Mouse (Mus musculus) hindbrain, embryonic 14.5 days (tissue): ENCODE data around the gene Atcay. TPM values are rescaled to one million over a fixed set of nuclear protein-coding genes. Genes with fewer than 3 reads are reported as not detected.
A peak's percentile ranks its signal among the peaks of the same experiment; 100 is the strongest.

Experiments
- ATAC-seq: fragments of 200-750 bp; cut with Nextera tagmentation; 2 replicates; pipeline ENCODE4 v1.8.0; 2017; ENCODE audit warnings: moderate number of reproducible peaks, mild to moderate bottlenecking, moderate TSS enrichment, moderate library complexity; ENCODE audit not compliant: low FRiP score
- DNase-seq: peaks from one replicate; pipeline ENCODE4 v3.0.0-alpha.2; 2015; ENCODE audit warnings: low spot score
- H3K27ac ChIP-seq: fragments of 300-500 bp; sonication (generic); 2 replicates; pipeline ENCODE4 v1.5.1; 2014; ENCODE audit warnings: mild to moderate bottlenecking, moderate library complexity
- H3K27me3 ChIP-seq: fragments of 300-500 bp; sonication (generic); 2 replicates; pipeline ENCODE4 v1.6.1; 2014; ENCODE audit warnings: mild to moderate bottlenecking, low read length, mixed read lengths; ENCODE audit not compliant: control insufficient read depth, insufficient read depth
- H3K36me3 ChIP-seq: fragments of 300-500 bp; sonication (generic); replicated peaks from 2 replicates; pipeline ENCODE4 v1.6.1; 2014; ENCODE audit not compliant: control insufficient read depth, insufficient read depth
- H3K4me1 ChIP-seq: fragments of 300-500 bp; sonication (generic); replicated peaks from 2 replicates; pipeline ENCODE4 v1.6.1; 2014; ENCODE audit warnings: antibody characterized with exemption, low read length, mixed read lengths; ENCODE audit not compliant: control insufficient read depth, insufficient read depth
- H3K4me2 ChIP-seq: fragments of 300-500 bp; sonication (generic); replicated peaks from 2 replicates; pipeline ENCODE4 v1.6.1; 2014; ENCODE audit warnings: mild to moderate bottlenecking, moderate library complexity
- H3K4me3 ChIP-seq: fragments of 300-500 bp; sonication (generic); replicated peaks from 2 replicates; pipeline ENCODE4 v1.5.1; 2014; ENCODE audit warnings: mild to moderate bottlenecking, low read length
- H3K9ac ChIP-seq: fragments of 300-500 bp; sonication (generic); 2 replicates; pipeline ENCODE4 v1.6.1; 2014
- H3K9me3 ChIP-seq: fragments of 300-500 bp; sonication (generic); 2 replicates; pipeline ENCODE4 v1.6.1; 2016; ENCODE audit warnings: low read length; ENCODE audit not compliant: control insufficient read depth
- WGBS: fragments of 180-500 bp; shearing (Covaris S2); extraction: QIAGEN DNeasy Blood & Tissue Kit; methylation state at CpG from one replicate; pipeline ENCODE4 v1.1.7; 2014; 5-methylcytosine and 5-hydroxymethylcytosine counted together
- polyA plus RNA-seq: library from polyadenylated mRNA; unstranded; fragments of >200 nt; fragmentation: Nextera tagmentation; extraction: Ambion mirVana; gene quantifications from 2 replicates; pipeline ENCODE4 v1.2.1, GENCODE M21; 2014

Atcay gene
- polyA plus RNA-seq, 1 experiment from 2014 or later, result 80.2 TPM

DNA sequence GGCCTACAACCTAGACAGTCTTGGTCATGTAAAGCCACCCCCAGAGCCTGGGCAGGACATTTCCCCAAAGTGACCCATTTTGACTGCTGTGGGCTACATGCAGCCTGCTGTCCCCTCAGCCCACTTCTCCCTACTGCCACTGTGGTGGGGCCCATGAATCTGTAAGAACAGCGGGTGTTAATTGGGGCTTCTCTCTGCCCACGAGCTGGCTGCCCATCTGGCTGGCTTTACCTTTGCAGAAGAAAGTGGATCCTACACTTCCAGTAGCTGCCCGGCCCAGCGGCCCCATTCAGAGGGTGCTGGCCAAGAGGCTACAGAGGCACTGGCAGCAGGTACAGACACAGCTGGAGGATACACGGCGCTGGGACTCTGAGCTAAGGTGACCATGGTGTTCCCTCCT is 14.5 kb upstream of the Atcay start:
- H3K4me3 ChIP-seq, result no peak overlapping the region
- ATAC-seq, result no peak
- H3K4me2 ChIP-seq, result no peak overlapping the region
- H3K4me1 ChIP-seq, result no peaks in the 10 kb centered on the region
- H3K9ac ChIP-seq, result no peak overlapping the region
- no peak for DNase-seq
- no peak overlapping the region for H3K27ac ChIP-seq
- 93% methylated on average over 6 of the region's 6 CpGs for WGBS
- H3K36me3 ChIP-seq, result peaks cover 23% of the 10 kb centered on the region; the same call in 1 of the 2 replicates
- H3K9me3 ChIP-seq, result no peaks in the 10 kb centered on the region
- H3K27me3 ChIP-seq, result peaks cover 7% of the 10 kb centered on the region

DNA sequence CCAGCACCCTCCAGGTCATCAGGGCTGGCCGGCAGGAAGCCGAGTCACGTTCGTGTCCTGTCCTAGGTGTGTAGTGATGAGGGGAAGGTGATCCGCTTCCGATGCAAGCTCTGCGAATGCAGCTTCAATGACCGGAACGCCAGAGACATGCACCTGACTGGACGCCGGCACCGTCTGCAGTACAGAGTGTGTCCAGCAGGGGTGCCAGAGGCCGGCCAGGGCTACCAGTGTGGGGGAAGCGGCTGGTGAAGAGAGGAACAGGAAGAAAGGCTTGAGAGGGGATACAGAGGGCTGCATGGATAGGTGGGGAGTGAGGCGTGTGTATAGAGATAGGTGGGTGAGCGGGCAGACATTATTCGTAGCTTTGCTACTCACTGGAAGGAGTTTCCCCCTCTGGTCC is 14.0 kb upstream of the Atcay start:
- DNase-seq (peak; percentile 71), ATAC-seq (peak; percentile 49; the same call in 1 of the 2 replicates)
- Histone ChIP-seq H3K9ac (no peak overlapping the region), H3K27me3 (peaks cover 13% of the 10 kb centered on the region), H3K36me3 (peaks cover 23% of the 10 kb centered on the region; the same call in 1 of the 2 replicates), H3K4me2 (no peak overlapping the region), H3K9me3 (no peaks in the 10 kb centered on the region), H3K4me3 (no peak overlapping the region), H3K27ac (no peak overlapping the region), H3K4me1 (no peaks in the 10 kb centered on the region)
- 7% methylated on average over 17 of the region's 17 CpGs for WGBS

DNA sequence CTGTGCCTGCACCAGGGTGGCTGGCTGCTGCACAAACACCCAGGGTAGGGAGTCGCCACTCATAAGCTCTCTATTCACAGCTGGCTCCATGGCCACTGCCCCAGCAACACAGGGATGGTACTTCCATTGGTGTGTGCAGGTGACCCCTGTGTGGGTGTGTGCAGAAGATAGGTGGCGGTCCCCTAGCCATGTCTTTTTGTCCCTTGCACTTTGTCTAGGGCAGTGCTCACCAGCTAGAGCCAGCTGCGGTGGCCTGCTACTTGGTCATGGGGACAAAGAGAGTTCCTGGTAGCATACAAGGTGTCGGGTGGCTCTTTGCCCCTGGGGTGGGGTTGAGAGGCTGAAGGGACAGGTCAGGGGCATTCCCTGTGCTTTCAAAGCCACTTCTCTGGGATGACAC is 13.5 kb upstream of the Atcay start:
- Histone ChIP-seq H3K27ac (no peak overlapping the region), H3K36me3 (0 out of 2 replicates have a peak, but pooled peaks cover 23% of the 10 kb centered on the region), H3K9me3 (no peaks in the 10 kb centered on the region), H3K4me1 (no peaks in the 10 kb centered on the region), H3K4me2 (no peak overlapping the region), H3K9ac (no peak overlapping the region), H3K4me3 (no peak overlapping the region), H3K27me3 (peaks cover 17% of the 10 kb centered on the region)
- ATAC-seq (no peak), DNase-seq (no peak)
- WGBS, result 78% methylated on average over 4 of the region's 4 CpGs

DNA sequence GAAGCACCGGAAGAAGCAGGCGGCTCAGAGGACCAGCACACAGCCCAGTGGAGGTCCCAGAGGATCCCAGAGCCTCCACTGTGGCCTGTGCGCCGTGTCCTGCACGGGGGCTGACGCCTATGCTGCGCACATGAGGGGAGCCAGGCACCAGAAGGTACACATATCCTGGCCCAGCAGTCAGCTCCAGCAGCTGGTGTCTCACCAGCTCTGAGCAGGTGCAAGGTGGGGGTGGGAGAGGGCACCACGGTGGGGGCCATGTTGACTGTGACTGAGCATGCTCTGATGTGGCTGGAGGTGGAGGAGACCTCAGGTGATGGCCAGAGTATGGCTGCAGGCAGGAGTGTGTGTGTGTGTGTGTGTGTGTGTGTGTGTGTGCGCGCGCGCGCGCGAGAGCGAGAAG is 11.4 kb upstream of the Atcay start:
- Histone ChIP-seq H3K9ac (no peak overlapping the region), H3K4me3 (no peak overlapping the region), H3K4me1 (no peaks in the 10 kb centered on the region), H3K9me3 (no peaks in the 10 kb centered on the region), H3K27ac (no peak overlapping the region), H3K27me3 (peaks cover 20% of the 10 kb centered on the region), H3K36me3 (0 out of 2 replicates have a peak, but pooled peaks cover 9% of the 10 kb centered on the region), H3K4me2 (no peak overlapping the region)
- 93% methylated on average over 16 of the region's 16 CpGs for WGBS
- DNase-seq, result no peak
- ATAC-seq, result no peak

DNA sequence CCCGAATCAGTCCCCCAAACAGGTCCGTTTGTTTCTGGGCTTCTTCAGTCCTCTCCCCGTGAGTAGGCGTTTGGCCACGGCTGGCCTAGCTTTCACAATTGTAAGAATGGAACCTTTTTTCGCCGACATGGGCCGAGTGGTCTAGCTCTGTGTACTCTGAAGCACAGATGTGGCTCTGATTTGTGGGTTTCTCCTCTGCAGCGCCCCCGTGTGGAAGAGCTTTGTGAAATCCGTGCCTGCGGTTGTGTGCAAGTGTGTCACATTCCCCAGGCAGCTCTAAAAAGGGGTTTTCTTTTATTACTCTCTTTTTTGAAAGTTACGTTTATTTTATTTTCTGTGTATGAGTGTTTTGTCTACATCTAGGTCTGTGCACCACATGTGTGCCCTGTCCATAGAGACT is 10.2 kb upstream of the Atcay start:
- H3K4me1 ChIP-seq, result no peaks in the 10 kb centered on the region
- no peak for ATAC-seq
- 0 out of 2 replicates have a peak, but pooled peaks cover 9% of the 10 kb centered on the region for H3K36me3 ChIP-seq
- H3K4me2 ChIP-seq, result no peak overlapping the region
- 24% methylated on average over 13 of the region's 13 CpGs for WGBS
- H3K4me3 ChIP-seq, result no peak overlapping the region
- peaks cover 20% of the 10 kb centered on the region for H3K27me3 ChIP-seq
- no peak overlapping the region for H3K9ac ChIP-seq
- DNase-seq, result peak; percentile 72
- no peaks in the 10 kb centered on the region for H3K9me3 ChIP-seq
- H3K27ac ChIP-seq, result no peak overlapping the region

DNA sequence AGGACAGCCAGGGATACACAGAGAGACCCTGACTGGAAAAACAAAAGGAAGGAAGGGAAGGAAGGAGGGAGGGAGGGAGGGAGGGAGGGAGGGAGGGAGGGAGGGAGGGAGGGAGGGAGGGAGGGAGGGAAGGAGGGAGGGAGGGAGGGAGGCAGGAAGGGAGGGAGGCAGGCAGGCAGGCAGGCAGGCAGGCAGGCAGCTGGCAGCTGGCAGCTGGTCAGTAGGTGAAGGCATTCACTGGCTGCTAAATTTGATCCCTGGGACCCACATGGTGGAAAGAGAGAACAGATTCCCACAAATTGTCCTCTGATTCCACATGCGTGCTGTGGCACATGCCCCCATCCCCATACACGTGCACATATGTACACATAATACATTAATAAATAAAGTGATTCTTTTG is 8.0 kb upstream of the Atcay start:
- H3K4me3 ChIP-seq, result no peak overlapping the region
- H3K27me3 ChIP-seq, result peaks cover 20% of the 10 kb centered on the region
- ATAC-seq, result no peak
- H3K4me2 ChIP-seq, result no peak overlapping the region
- no peak overlapping the region for H3K27ac ChIP-seq
- 0 out of 2 replicates have a peak, but pooled peaks cover 9% of the 10 kb centered on the region for H3K36me3 ChIP-seq
- peaks cover 5% of the 10 kb centered on the region; the same call in 1 of the 2 replicates for H3K4me1 ChIP-seq
- WGBS, result 77% methylated on average over 2 of the region's 2 CpGs
- H3K9me3 ChIP-seq, result no peaks in the 10 kb centered on the region
- no peak for DNase-seq
- H3K9ac ChIP-seq, result no peak overlapping the region

DNA sequence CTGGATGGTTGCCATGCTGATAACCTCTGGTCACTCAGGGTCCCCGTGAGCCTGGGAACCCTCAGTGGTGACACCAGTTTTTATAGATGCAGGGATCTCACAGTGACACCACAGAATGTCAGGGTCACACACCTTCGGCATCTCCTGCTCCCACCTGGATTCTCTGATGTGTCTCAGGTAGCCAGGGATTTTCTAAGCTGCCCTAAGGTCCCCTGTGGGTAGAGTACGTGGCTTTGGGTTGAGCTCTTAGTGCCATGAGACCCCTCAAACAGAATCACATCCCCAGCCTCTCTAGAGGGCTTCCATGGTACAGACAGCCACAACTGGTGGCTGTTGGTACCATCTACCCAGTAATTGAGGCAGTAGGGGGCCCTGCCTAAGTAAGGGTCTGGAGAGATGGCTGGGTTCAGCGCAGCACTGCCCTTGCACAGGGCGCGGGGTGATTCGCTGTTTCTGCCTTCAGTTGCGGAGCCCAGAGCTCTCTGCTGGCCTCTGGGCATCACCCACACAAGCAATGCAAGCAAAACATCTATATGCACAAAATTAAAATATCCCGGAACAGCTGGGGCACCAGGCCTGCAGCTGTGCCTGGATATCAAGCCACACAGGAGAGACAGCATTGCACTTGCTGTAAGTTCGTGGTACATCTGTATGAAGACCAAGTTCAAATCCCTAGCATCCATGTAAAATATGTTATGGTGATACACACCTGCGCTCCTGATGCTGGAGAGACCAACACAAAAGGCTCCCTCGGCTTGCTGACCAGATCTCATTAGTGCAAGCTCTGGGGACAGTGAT is 6.0 kb upstream of the Atcay start:
- DNase-seq (no peak), ATAC-seq (no peak)
- 76% methylated on average over 12 of the region's 12 CpGs for WGBS
- no peak overlapping the region for H3K4me3 ChIP-seq
- peaks cover 20% of the 10 kb centered on the region for H3K27me3 ChIP-seq
- no peak overlapping the region for H3K9ac ChIP-seq
- H3K4me1 ChIP-seq, result peaks cover 10% of the 10 kb centered on the region; the same call in 1 of the 2 replicates
- H3K36me3 ChIP-seq, result no peaks in the 10 kb centered on the region
- H3K4me2 ChIP-seq, result no peak overlapping the region
- H3K27ac ChIP-seq, result no peak overlapping the region
- H3K9me3 ChIP-seq, result no peaks in the 10 kb centered on the region

DNA sequence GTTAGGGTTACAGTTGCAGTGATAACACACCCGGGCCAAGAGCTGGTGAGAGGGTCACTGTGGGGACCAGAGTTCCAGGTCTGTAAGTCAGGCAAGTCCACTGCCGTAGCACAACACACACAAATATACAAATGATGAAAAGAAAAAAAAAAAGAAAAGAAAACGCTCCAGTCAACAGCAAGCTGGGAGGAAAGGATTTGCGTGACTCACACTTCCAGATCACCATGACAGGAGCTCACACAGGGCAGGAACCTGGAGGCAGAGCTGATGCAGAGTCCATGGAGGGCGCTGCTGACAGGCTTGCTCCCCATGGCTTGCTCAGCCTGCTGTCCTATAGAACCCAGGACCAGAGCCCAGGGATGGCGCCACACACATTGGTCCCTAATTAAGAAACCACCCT is 3.6 kb upstream of the Atcay start:
- H3K9ac ChIP-seq, result 0 out of 2 replicates have a peak overlapping the region, but pooled peaks have one; percentile 73
- DNase-seq, result no peak
- no peaks in the 10 kb centered on the region for H3K36me3 ChIP-seq
- peaks cover 4% of the 10 kb centered on the region; the same call in 1 of the 2 replicates for H3K27me3 ChIP-seq
- ATAC-seq, result no peak
- H3K4me3 ChIP-seq, result no peak overlapping the region
- H3K9me3 ChIP-seq, result no peaks in the 10 kb centered on the region
- 82% methylated on average over 6 of the region's 6 CpGs for WGBS
- no peak overlapping the region for H3K27ac ChIP-seq
- H3K4me2 ChIP-seq, result peak overlapping the region; percentile 76; the same call in 1 of the 2 replicates
- peaks cover 25% of the 10 kb centered on the region for H3K4me1 ChIP-seq

DNA sequence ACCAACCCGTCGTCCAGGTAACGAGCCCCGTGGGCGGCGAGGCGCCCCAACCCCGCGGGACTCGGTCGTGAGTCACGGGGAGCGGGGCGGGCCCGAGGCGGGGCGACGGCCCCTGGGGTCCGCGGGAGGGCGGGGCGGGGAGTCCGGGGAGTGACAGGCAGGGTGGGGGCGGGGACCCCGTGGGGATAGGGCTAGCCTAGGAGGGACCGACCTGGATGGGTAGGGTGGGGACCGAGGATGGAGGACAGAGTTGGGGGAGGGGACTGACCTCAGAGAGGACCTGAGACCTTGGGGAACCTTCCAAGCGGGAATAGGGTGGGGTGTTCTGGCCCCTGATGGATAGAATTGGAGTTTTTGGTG is 2.6 kb upstream of the Atcay start:
- peak; percentile 32 for ATAC-seq
- Histone ChIP-seq H3K9ac (peak overlapping the region; percentile 73), H3K36me3 (no peaks in the 10 kb centered on the region; the same call in 1 of the 2 replicates), H3K27me3 (no peaks in the 10 kb centered on the region), H3K27ac (no peak overlapping the region), H3K4me1 (peaks cover 34% of the 10 kb centered on the region), H3K4me3 (peak overlapping the region; percentile 68), H3K9me3 (no peaks in the 10 kb centered on the region), H3K4me2 (peak overlapping the region; percentile 76)
- WGBS, result 2% methylated on average over 20 of the region's 28 CpGs
- DNase-seq, result no peak
